Mouse (Mus musculus): ENCODE data around the gene Ppp4c.
A peak's percentile ranks its signal among the peaks of the same experiment; 100 is the strongest.

Ppp4c gene

DNA sequence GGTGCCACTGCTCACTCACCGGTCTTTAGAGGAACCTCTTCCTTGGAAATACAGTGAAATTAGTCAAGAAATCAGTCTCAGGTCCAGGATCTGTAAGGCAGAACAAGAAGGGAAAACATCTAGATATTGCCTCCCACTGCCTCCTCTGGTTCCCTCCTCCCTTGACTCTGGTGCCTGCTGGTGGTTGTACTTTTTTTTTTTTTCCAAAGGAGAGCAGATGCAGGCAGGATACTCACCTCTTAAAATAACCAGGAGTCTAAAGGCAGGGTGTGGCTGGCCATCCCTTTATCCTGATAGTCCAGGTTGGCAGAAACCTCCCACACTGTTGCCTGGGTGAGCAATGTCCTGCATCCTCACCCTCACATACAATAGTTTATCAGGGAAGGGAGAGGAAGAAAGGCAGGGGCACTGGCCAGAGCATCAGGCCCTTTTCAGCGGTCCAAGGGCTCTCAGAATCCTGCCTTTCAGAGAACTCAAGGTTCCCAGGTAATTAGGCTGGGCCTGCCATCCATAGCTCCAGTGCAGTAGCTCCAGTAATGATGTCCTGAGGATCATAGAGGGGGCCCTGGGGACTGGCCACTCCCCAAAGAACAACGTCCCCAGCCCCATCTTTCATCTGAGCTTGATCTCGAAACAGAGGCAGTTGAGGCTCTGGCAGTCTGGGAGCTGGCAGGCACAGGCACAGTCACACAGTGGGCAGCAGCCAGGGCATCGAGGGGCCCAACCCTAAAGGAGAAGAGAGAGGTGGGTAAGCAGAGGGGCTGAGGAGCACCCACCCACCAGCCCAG, 8.2 kb upstream of the Ppp4c start:
- DNase-seq, result no peak

DNA sequence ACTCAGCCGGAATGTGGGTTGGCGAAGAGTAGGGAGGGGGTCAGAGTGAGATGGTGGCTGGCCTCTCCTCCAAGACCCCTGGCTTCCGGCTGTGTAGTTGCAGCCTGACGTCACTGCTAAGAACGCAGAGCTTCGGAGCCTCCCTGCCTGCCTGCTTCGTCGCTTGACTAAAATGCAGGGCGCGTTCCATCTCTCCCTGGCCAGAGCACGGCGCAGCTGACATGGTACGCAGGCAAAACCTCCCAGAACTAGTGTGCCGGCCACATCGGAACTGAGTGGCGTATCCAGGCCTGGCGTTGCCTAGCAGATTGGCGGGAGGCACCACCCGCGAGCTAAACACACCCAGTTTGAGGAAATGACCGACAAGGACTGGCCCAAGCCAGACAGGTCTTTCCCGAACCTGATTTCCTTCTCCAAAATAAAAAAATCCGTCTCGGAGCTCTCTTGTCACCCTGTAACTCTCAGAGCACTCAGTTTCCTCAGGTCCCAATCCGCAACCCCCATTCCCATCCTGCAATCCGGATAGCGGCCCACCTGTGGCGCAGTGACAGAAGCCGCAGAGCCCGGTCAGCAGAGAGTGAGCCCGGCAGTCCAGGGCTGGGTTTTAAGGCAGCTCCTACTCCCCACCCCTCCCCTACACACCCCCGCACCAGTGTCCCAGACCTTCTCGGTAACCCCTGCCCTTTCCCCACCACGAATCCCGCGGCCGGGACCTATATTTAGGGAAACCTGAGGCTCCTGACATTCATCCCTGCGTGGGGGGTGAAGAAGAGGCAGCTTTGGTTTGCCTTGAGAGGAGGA, 7.4 kb upstream of the Ppp4c start:
- DNase-seq, result no peak

DNA sequence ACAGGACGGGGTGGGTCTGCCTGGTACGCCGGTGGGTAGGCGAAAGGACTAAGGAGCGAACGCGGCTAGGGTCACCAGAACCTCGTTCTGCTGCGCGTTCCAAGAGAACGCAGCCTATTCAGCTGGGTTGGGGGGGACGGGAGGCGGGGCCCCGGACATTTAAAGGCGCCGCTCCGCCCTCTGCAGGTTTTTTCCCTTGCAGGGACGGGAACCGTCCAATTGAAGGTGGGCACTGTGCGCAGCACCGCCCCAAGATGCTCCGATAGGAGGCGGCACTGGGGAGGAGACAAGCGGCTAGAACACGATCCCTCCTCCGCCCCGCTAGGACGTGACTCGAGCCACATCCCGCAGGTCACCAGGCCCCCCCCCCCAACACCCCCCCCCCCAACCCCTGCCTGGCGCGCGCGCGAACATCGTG, 6.8 kb upstream of the Ppp4c start:
- DNase-seq, result peak; percentile 99

DNA sequence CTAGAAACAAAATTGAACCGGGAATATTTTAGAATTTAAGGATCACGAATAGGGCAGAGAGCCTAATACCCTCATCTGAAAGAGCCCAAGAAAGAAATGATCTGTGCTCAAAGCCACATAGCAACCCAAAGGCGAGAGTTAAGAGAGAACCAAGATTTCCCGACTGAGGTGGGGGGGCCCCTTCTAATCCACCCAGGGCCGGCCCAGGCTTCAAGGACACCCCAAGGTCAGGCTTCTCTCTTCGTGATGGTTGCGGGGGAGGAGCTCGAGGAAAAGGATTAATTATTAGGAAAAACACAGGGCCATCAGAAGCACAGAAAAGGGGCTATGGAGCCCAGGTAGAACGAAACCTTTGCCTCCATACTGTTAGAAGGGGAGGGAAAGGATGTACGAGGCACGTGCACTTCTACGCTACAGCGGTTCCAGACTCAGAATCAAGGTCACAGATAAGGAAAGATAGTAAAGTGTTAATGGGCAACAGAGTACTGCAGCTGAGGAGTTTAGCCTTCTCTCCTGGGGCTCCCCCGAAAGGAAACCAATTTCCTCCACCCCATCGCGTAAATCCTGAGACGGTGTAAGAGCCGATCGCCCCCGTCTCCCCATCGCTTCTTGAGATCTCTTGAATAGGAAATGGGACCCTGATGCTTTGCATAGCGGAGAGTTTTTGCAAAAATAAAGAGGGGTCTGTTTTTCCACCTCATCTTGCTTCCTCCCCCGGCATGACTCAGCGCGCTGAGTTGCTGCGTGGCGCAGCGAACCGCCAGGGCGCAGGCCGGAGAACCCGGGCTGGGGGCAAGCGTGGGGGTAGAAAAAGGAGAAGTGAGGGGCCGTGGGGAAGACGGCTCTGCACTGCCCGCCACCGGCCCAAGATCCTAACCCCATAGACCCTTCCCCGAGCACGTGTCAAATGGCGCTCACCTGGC, 6.1 kb upstream of the Ppp4c start:
- peak; percentile 64 for DNase-seq

DNA sequence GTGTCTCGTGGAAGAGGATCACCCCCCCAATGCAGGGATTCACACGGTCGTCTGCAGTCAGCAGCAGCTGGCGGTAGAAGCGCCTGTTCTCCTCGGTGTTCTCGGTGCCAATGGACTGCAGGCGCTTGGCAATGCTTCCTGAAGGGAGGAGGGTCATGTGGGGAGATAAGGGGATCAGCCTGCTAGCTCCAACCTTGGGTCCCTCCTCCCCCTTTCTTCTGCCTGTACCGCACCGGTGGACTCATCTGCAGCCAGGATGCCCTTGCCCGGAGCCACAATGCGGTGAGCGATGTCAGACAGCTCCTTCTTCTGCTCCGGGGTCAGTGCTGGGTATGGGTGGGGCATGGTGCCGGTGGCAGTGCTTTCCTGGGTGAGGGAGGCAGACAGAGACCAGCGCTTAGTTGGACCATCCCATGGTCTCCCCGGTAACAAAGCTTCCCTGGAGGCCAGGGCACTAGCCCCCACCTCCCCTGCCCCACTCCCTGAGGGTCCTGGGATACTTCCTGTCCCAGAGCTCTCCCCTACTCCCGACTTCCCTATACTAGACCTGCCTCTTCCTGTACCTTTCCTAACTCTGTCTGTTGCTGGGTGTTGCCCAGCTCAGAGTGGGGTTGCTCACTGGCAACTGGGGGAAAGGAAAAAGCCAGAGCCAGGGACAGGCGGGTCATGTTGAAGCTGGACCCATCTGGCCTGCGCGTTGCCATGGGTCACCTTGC, 5.3 kb upstream of the Ppp4c start, which contains the start of gene Fam57b:
Gene Fam57b (plus strand): TSS at position 258 of the 716 bp plus-strand sequence.
- no peak for DNase-seq

DNA sequence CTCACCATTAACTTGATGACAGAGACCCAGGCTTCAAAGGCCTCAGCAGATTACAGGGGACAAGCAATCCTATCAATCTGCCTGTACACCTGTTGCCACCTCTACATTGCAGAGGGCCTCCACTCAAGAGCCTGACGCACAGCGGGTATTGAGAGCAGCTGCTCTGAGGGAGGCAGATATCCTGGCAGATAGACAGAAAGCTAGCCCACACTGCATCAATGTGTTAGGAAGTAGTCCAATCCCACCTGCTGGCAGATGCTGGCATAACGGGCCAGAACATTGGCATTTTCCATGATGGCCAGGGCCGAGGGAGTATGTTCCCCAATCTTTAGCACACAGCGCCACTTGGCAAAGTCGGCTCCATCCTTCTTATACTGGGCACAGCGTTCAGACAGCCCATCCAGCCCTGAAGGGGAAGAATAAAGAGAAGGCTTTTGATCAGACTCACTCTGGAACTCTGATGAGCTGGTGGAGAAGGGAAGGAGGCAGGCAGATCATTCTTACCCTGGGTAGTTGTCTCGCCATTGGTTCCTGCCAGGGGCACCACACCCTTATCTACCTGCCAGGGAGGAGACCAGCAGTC, 4.1 kb upstream of the Ppp4c start:
- no peak for DNase-seq

DNA sequence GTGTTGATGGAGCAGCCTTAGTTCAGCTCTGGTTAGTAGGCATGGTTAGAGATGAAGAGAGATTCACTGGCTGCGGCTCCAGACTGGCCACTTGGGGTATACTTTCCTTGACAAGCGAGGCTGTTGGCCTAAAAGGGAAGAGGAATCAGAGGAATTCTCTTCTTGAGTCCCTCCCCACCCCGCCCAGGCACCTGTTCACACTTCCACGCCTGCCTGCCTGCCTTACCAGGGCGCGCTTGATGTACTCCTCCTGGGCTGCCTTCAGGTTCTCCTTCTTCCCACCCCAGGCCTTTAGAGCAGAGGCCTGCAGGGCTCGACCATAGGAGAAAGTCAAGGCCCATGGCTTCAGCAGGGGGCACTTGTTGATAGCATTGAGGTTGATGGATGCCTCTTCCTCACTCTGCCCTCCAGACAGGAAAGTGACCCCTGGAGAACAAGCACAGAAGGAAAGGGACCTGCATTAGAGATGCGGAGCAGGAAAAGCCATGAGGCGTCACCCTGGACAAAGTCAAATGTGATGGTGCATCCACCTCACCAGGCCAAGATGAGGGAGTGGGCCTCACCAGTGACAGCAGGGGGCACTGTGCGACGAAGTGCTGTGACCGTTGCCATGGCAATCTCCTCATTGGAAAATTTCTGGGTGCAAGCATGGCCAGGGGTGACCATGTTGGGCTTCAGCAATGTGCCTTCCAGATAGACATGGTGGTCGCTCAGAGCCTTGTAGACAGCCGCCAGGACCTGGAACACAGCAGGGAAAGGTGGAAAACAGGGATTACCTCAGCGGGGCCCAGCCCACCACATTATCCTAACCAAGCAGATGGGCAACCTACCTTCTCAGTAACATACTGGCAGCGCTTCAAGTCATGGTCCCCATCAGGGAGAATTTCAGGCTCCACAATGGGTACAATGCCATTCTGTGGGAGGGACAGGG, 3.4 kb upstream of the Ppp4c start:
- DNase-seq, result no peak

DNA sequence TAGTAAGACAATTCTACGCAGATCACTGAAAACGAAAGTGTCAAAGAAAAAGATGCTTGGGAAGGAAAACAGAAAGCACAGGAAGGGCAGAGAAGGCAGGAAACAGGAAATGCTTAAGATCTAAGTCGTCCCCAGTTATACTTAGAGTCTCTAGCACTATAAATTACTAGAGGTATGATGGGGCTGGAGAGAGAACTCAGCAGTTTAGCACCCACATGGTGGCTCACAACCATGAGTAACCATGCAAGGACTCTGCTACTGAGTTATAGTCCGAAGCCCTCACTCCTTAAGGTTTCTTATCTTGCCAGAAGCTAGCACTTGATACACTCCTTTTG, 1.9 kb upstream of the Ppp4c start:
- DNase-seq, result no peak

DNA sequence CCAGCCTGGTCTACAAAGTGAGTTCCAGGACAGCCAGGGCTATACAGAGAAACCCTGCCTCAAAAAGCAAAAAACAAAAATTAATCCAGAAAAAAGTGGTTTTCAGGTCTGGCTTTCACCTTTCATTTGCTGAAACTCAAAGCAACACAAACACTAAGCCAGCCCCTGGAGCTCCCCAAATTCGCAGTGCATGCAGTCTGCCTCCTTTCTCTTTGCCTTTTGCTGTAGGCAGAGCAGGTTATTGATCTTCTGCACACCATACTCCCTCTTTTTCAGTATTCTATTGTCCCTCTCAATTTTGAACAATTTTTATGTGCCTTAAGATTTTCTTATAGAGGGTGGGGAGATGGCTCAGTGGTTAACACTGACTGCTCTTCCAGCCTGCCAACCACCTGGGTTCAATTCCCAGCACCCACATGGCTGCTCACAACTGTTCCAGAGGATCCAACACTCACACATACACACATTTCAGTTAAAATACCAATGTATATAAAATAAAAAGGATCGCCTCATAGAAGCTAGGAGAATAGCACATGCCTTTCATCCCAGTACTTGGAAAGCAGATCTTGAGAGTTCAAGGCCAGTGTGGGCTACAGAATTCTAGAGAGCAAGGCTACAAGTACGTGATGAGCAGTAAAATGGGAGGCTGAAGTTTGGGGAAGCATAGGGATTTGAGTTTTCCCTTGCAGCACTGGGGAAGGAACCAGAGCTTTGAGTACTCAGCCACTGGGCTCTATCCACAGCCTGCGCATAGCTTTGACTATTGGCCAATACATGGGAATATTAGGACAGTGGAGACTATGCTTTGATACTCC, 1.4 kb upstream of the Ppp4c start:
- DNase-seq, result no peak

DNA sequence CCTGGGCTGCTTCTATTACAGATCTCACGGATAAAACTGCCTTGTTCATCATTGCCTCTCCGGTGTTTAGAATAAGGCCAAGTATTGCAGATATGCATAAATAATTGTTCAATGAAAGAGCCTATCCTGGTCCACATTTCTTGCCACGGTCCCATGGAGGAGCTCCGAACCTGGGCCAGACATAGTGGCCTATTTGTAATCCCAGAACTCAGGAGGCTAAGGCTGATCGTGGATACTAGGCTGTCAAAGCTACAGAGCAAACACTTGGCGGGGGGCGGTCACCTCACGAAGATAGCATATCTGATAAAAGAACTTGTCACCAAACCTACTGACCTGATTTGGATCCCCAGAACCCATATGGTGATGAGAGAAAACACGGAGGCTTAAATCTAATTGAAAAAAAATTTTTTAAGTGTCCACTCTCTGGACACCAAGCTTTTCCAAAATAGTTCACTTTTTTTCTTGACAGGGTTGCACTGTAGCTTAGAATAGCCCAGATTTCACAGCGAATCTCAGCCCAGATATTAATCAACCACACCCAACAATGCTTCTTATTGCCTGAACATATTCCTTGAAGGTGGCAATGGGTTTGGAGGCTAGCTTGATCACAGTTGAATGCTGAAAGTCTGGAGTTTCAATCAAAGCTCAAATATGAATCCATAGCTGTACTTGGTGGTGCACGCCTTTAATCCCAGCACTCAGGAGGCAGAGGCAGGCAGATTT, 586 bp upstream of the Ppp4c start:
- no peak for DNase-seq

DNA sequence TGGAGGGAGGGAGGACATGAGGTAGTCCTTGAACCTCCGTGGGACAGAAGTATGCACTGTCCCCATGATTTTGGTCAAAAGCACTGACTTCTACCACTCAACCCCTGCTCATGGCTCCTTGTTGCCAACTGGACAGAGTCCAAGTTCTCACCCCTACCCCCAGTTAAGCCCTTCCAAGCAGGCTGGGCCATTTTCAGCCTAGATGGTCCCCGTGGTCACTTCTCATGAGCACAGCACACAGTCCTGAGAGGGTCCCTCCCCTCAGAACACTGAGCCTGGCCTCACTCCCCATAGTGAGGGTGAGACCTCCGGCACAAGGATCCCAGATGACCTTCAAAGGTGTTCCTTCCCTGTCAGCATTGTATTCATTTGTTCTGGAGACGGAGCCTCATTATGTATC, 3.2 kb downstream of the Ppp4c start:
- no peak for DNase-seq

DNA sequence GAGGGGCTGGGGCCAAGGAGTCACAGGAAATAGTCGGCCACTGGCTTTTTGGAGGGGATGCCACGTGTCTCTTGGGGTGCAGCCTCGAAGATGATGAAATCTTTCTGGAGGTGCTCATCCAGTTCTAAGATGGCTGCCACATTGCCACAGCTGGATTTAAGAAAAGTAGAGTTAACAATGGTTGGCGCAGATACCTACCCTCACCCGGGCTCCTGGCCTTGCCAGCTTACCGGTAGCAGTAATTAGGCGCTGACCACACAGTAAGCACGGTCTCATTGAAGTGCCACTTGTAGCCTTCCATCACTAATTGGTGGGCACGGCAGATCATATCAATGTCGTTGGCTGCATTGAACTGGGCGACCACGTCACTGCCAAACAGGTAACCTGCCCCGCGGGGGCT, 6.2 kb downstream of the Ppp4c start:
- DNase-seq, result no peak

DNA sequence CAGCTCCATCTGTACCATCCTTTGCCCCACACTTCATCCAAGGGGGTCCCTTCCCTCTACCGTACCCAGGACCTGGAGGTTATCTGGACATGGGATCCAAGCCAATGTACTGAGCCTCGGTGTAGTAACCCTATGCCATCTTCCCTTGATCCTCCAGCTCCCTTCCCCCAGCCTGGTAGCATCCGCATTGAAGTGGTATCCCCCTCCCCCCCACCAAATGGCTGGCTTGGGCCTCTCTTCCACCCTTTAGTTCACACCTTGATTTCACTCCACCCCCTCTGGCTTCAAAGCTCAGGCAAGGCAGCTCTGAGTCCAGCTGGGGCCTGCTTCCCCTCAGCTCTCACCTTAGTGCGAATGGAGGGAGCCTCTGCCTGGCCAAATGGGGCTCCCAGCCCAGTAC, 7.2 kb downstream of the Ppp4c start:
- no peak for DNase-seq

DNA sequence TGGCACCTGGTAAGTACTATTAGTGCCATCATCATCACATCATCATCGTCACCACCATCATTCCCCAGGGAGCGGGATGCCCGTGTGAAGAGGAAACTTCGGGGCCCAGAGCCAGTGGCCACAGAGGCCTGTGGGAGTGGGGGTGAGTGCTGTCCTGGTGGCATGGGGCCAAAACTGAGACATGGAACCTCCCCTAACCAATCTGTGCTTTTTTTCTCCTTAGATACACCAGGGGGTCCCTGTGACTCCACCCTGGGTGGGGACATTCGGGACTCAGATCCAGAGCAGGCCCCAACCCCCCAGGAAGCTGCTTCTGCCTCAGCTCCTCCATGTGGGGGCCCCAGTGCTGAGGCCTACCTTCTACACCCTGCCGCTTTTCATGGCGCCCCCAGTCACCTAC, 7.8 kb downstream of the Ppp4c start:
- DNase-seq, result no peak

DNA sequence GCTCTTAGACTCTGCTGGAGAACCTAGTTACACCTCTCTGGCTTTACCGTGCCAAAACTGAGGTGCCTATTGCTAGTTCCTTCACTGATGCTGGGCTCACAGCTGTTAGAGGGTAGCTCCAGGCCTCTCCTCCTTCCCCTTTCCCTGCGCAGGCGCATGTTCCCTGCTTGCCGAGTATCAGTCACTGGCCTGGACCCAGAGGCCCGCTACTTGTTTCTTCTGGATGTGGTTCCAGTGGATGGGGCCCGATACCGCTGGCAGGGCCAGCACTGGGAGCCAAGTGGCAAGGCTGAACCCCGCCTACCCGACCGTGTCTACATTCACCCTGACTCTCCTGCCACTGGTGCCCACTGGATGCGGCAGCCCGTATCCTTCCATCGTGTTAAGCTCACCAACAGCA, 9.6 kb downstream of the Ppp4c start:
- no peak for DNase-seq

DNA sequence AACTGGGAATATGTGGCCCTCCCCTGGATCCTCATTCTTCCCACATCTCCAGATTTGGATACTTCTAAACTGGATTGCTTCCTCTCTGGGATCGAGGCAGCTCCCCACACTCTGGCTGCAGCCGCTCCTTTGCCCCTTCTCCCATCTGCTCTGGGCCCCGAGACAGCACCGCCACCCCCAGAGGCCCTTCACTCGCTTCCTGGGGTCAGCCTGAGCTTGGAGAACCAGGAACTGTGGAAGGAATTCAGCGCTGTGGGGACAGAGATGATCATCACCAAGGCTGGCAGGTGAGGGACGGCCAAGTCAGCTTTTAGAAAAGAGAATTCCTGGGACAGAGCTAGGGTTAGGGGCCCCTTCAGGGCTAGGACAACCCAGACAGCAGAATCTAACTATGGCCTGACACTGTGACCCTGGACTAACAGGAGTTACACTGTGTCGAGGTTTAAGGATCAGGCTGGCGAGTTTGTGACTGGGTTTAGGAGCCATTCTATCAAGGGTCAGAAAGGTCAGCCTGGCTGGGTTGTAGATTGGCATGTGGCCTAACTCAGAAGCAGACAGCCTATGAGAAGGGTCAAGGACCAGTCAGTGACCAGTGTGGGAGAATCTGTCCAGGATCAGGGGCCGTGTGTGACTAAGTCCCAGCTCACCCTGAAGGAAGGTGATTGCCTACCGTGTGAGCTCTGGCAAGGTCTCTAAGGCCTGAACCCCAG, 10.5 kb downstream of the Ppp4c start:
- no peak for DNase-seq

DNA sequence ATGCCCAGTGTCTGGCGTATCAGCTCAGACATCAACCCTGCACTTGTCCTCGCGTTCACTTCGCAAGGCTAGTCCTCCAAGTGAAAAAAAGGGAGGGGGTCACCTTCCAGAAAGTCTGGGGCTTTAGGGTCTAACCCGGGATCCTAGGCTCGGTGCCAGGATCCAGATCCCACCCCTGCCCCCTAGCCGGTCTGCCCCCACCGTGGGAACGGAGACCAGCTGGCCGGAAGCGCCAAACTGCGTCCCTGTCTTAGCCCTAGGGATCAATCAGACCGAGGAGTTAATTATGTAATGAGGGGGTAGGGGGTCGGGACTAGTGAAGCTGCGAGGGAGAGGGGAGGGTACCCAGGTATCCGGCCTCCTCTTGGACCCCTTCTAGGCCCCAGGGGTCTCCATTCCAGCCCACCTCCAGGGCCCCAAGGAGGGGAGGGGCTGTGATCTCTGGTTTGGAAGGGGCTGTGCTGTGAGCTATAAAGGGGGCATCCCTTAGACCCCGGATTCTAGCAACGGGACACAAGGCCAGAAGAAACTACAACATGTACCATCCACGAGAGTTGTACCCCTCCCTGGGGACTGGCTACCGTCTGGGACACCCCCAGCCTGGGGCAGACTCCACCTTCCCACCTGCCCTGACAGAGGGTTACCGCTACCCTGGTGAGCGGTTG, 11.2 kb downstream of the Ppp4c start, which contains the start of gene Tbx6:
Gene Tbx6 (plus strand): TSS at position 513 of the 665 bp plus-strand sequence.
- DNase-seq, result no peak

All from kidney, adult 9 months (tissue).